Mouse (Mus musculus): ENCODE results near the gene Pdss2. TPM values are rescaled to one million over a fixed set of nuclear protein-coding genes. Genes with fewer than 3 reads are reported as not detected.

The Pdss2 gene
- polyA plus RNA-seq, 1 experiment, result 12.7 TPM

GRCm38 (mm10) chr10:43362947-43363346 lies 141.7 kb downstream of the Pdss2 start:
- DNase-seq (ENCODE audit: low read depth, low spot score), result no peak
- 95% methylated on average over 6 of the region's 6 CpGs for WGBS

DNA sequence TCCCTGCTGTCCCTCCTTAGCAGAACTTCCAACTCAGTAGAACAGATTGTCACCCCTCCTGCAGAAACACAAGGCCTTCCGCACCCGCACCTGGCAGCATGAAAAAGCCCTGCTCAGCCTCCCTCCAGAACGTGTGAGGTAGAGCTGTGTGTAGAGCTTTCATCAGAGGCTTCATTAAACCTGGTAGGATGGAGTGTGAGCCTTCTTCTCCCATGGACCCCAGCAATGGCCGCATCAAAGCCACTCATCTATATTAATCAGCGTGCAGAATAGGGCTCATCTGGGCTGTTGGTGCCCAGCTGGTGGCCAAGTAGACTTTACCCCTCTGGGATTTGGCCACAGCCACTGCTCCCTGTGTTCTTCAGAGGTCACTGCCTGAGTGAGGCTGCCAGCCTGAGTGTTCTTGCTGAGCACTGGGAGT lies 142.2 kb downstream of the Pdss2 start:
- DNase-seq (ENCODE audit: low read depth, low spot score), result no peak
- WGBS, result 96% methylated on average over 5 of the region's 5 CpGs

GRCm38 (mm10) chr10:43365909-43366308 lies 144.6 kb downstream of the Pdss2 start:
- DNase-seq (ENCODE audit: low read depth, low spot score), result no peak
- 95% methylated on average over 4 of the region's 4 CpGs for WGBS

DNA sequence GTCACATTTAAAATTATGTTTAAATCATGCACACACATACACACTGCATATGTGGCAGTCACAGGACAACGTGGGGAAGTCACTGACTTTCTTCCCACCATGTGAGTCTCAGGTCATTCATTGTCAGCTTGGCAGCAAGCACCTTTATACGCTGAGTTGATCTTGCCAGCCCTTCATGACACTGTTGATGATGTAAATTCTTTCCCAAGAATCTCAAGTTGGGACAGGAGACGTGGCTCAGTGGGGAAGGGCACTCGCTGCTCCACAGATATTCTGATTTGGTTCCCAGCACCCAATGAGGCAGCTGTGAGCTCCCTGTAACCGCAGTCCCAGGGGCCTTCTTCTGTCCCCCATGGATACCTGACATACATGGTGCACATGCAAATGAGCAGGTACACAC lies 147.3 kb downstream of the Pdss2 start:
- 93% methylated on average over 5 of the region's 5 CpGs for WGBS
- no peak for DNase-seq (ENCODE audit: low read depth, low spot score)

GRCm38 (mm10) chr10:43372315-43372714 lies 151.0 kb downstream of the Pdss2 start:
- WGBS, result 78% methylated on average over 7 of the region's 7 CpGs
- no peak for DNase-seq (ENCODE audit: low read depth, low spot score)

GRCm38 (mm10) chr10:43373035-43373434 lies 151.7 kb downstream of the Pdss2 start:
- 93% methylated on average over 9 of the region's 9 CpGs for WGBS
- DNase-seq (ENCODE audit: low read depth, low spot score), result no peak

GRCm38 (mm10) chr10:43373666-43374065 lies 152.4 kb downstream of the Pdss2 start:
- no peak for DNase-seq (ENCODE audit: low read depth, low spot score)
- WGBS, result 83% methylated on average over 12 of the region's 12 CpGs

DNA sequence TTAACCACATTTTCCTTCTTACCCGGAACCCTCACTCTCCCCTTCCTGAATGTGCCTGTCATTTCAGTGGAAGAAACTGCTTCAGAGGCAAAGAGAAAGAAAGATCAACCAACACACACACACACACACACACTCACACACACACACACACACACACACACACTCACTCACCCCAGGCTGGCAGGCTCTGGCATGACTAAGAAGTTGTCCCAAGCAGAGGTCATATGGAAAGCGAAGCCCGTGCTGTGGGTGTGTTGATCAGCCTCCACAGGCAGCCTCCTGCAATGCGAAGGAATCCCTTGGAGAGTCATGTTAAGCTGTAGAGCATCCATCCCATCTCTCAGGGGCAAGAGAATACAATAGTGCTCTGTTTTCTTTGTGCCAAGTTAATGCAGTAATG lies 154.0 kb downstream of the Pdss2 start:
- DNase-seq (ENCODE audit: low read depth, low spot score), result no peak
- 78% methylated on average over 4 of the region's 4 CpGs for WGBS

DNA sequence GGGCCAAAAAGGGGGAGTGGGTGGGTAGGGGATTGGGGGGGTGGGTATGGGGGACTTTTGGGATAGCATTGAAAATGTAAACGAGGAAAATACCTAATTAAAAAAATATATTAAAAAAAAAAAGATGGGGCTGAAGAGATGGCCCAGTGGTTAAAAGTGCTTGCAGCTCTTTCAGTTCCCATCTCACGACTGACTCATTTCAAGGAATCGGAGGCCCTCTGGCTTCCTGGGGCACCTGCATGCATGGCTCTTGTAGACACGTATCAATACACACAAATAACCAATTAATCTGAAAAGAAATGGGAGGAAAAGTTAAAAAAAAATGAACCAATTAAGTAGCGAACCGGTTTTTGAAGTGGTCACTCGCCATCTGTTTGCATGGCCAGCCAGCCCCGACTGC lies 155.5 kb downstream of the Pdss2 start:
- DNase-seq (ENCODE audit: low read depth, low spot score), result no peak
- 90% methylated on average over 8 of the region's 8 CpGs for WGBS

DNA sequence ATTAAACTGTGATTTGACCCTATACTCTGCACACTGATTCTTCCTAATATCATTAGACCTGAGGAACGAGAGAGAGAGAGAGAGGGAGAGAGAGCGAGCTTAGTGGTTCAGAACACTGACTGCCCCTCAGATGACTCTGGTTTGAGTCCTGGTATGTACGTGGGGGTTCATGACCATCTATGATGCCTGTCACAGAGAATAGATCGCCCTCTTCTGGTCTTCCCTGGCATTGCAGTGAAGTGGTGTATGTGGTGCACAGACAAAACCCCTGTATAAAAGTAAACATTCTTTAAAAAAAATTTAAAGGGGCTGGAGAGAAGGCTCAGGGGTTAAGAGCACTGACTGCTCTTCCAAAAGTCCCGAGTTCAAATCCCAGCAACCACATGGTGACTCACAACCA lies 157.0 kb downstream of the Pdss2 start:
- DNase-seq (ENCODE audit: low read depth, low spot score), result peak; percentile 19
- WGBS, result 40% methylated on average over 5 of the region's 5 CpGs

GRCm38 (mm10) chr10:43378732-43379644 lies 157.7 kb downstream of the Pdss2 start:
- WGBS, result 36% methylated on average over 15 of the region's 15 CpGs
- DNase-seq (ENCODE audit: low read depth, low spot score), result no peak

- 91% methylated on average over 3 of the region's 3 CpGs for WGBS
- DNase-seq (ENCODE audit: low read depth, low spot score), result no peak
Measured at GRCm38 (mm10) chr10:43382660-43383059, 161.4 kb downstream of the Pdss2 start.

DNA sequence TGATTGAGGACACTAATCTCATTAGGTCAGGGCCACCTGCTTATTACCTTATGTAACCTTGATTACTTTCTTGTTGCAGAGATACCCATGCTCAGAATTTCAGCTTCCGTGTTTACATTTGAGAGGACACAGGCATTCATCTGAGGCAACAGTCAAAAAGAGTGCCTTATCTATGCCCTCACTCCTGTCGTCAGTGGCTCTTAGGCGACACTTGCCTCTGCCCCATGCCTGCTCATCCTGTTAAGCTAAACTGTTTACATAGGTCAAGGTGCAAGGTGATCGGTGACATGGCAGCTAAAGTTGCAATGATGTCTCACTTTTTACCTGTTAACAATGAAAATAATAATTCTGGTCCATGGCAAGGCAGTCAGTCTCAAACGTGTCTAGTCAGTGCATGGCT lies 163.3 kb downstream of the Pdss2 start:
- DNase-seq (ENCODE audit: low read depth, low spot score), result no peak
- 74% methylated on average over 5 of the region's 5 CpGs for WGBS

DNA sequence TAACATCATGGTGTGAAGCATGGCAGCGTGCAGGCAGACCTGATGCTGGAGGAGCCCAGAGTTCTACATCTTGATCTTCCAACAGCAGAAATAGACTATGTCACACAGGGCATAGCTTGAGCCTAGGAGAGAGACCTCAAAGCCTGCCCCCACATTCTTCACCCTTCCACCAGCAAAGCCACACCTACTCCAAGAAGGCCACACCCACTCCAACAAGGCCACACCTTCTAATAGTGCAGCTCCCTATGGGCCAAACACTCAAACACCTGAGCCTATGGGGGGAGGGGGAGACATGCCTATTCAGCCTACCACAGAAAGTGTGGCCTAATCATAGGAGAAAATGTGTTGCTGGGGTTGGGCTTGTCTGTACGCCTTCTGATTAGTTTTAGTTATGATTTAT lies 171.6 kb downstream of the Pdss2 start:
- no peak for DNase-seq (ENCODE audit: low read depth, low spot score)
- 99% methylated on average over 2 of the region's 2 CpGs for WGBS

GRCm38 (mm10) chr10:43393818-43394217 lies 172.5 kb downstream of the Pdss2 start:
- DNase-seq (ENCODE audit: low read depth, low spot score), result no peak
- 88% methylated on average over 6 of the region's 6 CpGs for WGBS

DNA sequence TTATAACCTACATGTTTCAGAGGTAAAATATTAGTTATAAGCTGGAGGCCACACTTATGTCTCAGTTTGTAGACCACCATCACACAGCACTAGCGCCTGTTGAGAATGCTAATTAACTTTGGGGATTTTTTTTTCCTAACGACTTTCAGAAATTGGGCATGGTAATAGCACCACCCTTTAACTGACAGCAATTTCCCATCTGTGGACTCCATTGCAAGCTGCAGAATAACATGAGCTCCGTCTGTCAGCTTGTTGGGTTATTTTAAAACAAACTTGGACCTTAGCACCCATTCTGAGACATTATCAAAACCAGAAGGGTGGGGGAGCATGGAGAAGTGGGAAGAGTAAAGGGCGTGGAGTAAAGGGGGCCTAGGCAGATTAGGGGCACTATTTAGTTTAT lies 174.5 kb downstream of the Pdss2 start:
- 85% methylated on average over 4 of the region's 4 CpGs for WGBS

GRCm38 (mm10) chr10:43399596-43400316 lies 178.5 kb downstream of the Pdss2 start:
- WGBS, result 83% methylated on average over 7 of the region's 7 CpGs
- no peak for DNase-seq (ENCODE audit: low read depth, low spot score)

More for the DNA sequence above, 174.5 kb downstream of the Pdss2 start:
- DNase-seq (ENCODE audit: low read depth, low spot score), result no peak

DNA sequence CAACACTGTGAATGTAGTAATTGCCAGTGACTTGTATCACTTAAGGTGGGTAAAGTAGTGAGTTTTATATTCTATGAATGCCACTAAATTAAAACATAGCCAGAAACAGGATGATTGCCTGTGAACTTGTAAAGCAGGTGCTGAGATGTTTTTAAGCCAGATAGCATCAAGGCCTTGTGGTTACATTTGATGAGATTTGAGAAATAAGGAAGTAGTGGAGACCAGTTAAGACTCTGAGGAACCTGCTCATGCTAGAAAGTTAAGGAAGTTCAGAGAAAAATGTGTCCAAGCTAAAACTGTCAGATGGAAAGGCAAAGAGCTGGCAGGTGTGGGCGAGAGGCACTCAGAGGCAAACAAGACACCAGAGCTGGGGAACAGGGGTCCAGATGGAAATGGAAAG lies 184.8 kb downstream of the Pdss2 start:
- DNase-seq (ENCODE audit: low read depth, low spot score), result no peak

DNA sequence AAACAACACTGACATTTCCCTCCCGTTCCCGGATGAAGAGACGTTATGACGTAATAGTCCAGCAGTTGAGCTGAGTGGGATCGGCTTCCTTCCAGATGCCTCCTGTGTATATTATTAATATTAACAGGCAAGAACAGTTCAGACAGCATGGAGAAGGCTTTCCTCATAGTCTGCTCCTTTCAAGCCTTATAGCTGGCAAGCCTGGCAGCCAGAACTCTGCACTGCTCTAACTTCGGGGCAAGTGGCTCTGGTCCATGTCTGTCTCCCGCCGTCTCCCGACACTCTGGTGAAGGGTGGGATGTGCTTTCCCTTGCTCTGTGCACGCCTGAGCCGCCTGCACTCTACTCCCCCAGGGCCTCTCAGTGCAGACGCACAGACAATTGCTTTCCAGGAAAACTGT lies 185.6 kb downstream of the Pdss2 start:
- 70% methylated on average over 12 of the region's 12 CpGs for WGBS
- no peak for DNase-seq (ENCODE audit: low read depth, low spot score)

More for the DNA sequence above, 184.8 kb downstream of the Pdss2 start:
- WGBS, result 66% methylated on average over 1 of the region's 1 CpGs

DNA sequence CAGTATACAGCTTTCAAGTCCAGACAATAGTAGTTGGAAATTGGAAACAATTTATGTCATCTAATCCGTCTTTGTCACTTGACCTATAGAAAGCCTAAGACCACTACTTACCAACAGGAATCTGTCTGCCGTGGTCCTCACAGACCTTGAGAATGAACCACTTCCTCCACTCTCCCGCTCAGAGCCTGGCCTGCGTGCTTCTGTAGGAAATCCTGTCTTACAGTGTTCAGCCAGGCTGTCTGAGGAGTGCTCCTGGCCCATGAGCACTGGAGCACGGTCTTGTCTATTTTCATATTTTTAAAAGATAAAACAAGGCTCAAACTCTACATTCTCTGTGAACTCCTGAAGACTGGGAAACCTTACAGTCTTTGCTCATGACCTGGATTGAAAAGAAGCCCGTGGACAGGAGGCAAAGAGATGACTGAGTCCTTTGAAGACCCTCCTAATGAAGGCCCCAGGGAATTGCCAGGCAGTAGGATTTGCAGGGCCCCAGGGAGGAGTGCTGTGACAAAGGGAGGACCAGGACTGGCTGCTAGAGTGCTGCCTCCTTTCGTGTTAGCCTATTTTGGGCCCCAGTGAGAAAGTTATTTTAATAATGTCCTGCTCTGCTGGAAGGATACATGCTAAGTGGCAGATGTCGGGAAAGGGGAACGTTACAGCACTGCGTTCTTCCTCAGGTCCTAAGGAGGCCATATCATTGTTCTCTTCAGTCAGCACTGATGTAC lies 188.4 kb downstream of the Pdss2 start:
- 87% methylated on average over 10 of the region's 10 CpGs for WGBS
- DNase-seq (ENCODE audit: low read depth, low spot score), result no peak

Data from large intestine, adult 2 months (tissue).